Mouse (Mus musculus): ENCODE data around the gene Dgkg. TPM values are rescaled to one million over a fixed set of nuclear protein-coding genes. Genes with fewer than 3 reads are reported as not detected.

Dgkg gene
- polyA plus RNA-seq, 1 experiment from 2014 or later = 2.1 TPM

- Histone ChIP-seq H3K4me1 (ENCODE audit: control insufficient read depth, insufficient read depth, low read length) (peaks cover 16% of the 10 kb centered on the region), H3K4me2 (ENCODE audit: low read depth, low read length) (peak within 1 kb of the TSS; percentile 98), H3K9ac (ENCODE audit: low read length) (peak within 1 kb of the TSS; percentile 85), H3K36me3 (ENCODE audit: control insufficient read depth, insufficient read depth, low read length) (no peaks in the 10 kb centered on the region), H3K9me3 (replicated peaks; ENCODE audit: control insufficient read depth, low read length) (no peaks in the 10 kb centered on the region), H3K27me3 (ENCODE audit: control insufficient read depth, insufficient read depth, low read length) (peaks cover 7% of the 10 kb centered on the region), H3K27ac (ENCODE audit: low read length) (peak within 1 kb of the TSS; percentile 87), H3K4me3 (replicated peaks; ENCODE audit: low read length) (peak within 1 kb of the TSS; percentile 82)
- peak; percentile 97 for ATAC-seq (ENCODE audit: insufficient read depth, low FRiP score)
- under 1% methylated on average over 61 of the region's 63 CpGs for WGBS
Measured at GRCm38 (mm10) chr16:22439499-22440177, 217.4 kb downstream of the Dgkg start, which contains the start of gene Etv5. Gene Etv5 (minus strand): TSS chr16:22439719.

GRCm38 (mm10) chr16:22438441-22439373, 218.3 kb downstream of the Dgkg start:
- ATAC-seq (ENCODE audit: insufficient read depth, low FRiP score) = peak; percentile 11
- H3K9ac ChIP-seq (ENCODE audit: low read length) = peak overlapping the region; percentile 85
- H3K27ac ChIP-seq (ENCODE audit: low read length) = peak overlapping the region; percentile 60
- peaks cover 7% of the 10 kb centered on the region for H3K27me3 ChIP-seq (ENCODE audit: control insufficient read depth, insufficient read depth, low read length)
- under 1% methylated on average over 59 of the region's 59 CpGs for WGBS
- peak overlapping the region; percentile 98 for H3K4me2 ChIP-seq (ENCODE audit: low read depth, low read length)
- H3K4me1 ChIP-seq (ENCODE audit: control insufficient read depth, insufficient read depth, low read length) = peaks cover 22% of the 10 kb centered on the region
- peak overlapping the region; percentile 82 for H3K4me3 ChIP-seq (replicated peaks; ENCODE audit: low read length)
- no peaks in the 10 kb centered on the region for H3K9me3 ChIP-seq (replicated peaks; ENCODE audit: control insufficient read depth, low read length)
- no peaks in the 10 kb centered on the region for H3K36me3 ChIP-seq (ENCODE audit: control insufficient read depth, insufficient read depth, low read length)

GRCm38 (mm10) chr16:22436106-22436505, 220.9 kb downstream of the Dgkg start:
- no peak overlapping the region for H3K27ac ChIP-seq (ENCODE audit: low read length)
- H3K4me1 ChIP-seq (ENCODE audit: control insufficient read depth, insufficient read depth, low read length) = peaks cover 19% of the 10 kb centered on the region
- H3K9me3 ChIP-seq (replicated peaks; ENCODE audit: control insufficient read depth, low read length) = no peaks in the 10 kb centered on the region
- peaks cover 3% of the 10 kb centered on the region; the same call in 1 of the 2 replicates for H3K27me3 ChIP-seq (ENCODE audit: control insufficient read depth, insufficient read depth, low read length)
- no peak overlapping the region for H3K4me2 ChIP-seq (ENCODE audit: low read depth, low read length)
- no peak for ATAC-seq (ENCODE audit: insufficient read depth, low FRiP score)
- H3K36me3 ChIP-seq (ENCODE audit: control insufficient read depth, insufficient read depth, low read length) = no peaks in the 10 kb centered on the region
- H3K9ac ChIP-seq (ENCODE audit: low read length) = no peak overlapping the region
- no peak overlapping the region for H3K4me3 ChIP-seq (replicated peaks; ENCODE audit: low read length)
- 64% methylated on average over 6 of the region's 6 CpGs for WGBS

GRCm38 (mm10) chr16:22434530-22434929, 222.5 kb downstream of the Dgkg start:
- H3K9me3 ChIP-seq (replicated peaks; ENCODE audit: control insufficient read depth, low read length) = no peaks in the 10 kb centered on the region
- H3K4me2 ChIP-seq (ENCODE audit: low read depth, low read length) = no peak overlapping the region
- H3K27me3 ChIP-seq (ENCODE audit: control insufficient read depth, insufficient read depth, low read length) = no peaks in the 10 kb centered on the region
- no peak for ATAC-seq (ENCODE audit: insufficient read depth, low FRiP score)
- no peak overlapping the region for H3K4me3 ChIP-seq (replicated peaks; ENCODE audit: low read length)
- peaks cover 13% of the 10 kb centered on the region for H3K4me1 ChIP-seq (ENCODE audit: control insufficient read depth, insufficient read depth, low read length)
- WGBS = 64% methylated on average over 5 of the region's 5 CpGs
- H3K36me3 ChIP-seq (ENCODE audit: control insufficient read depth, insufficient read depth, low read length) = no peaks in the 10 kb centered on the region
- H3K27ac ChIP-seq (ENCODE audit: low read length) = no peak overlapping the region
- no peak overlapping the region for H3K9ac ChIP-seq (ENCODE audit: low read length)

- Histone ChIP-seq H3K9me3 (replicated peaks; ENCODE audit: control insufficient read depth, low read length) (no peaks in the 10 kb centered on the region), H3K4me1 (ENCODE audit: control insufficient read depth, insufficient read depth, low read length) (peaks cover 18% of the 10 kb centered on the region), H3K4me3 (replicated peaks; ENCODE audit: low read length) (no peak overlapping the region), H3K27ac (ENCODE audit: low read length) (0 out of 2 replicates have a peak overlapping the region, but pooled peaks have one; percentile 23), H3K27me3 (ENCODE audit: control insufficient read depth, insufficient read depth, low read length) (no peaks in the 10 kb centered on the region), H3K4me2 (ENCODE audit: low read depth, low read length) (no peak overlapping the region), H3K36me3 (ENCODE audit: control insufficient read depth, insufficient read depth, low read length) (no peaks in the 10 kb centered on the region), H3K9ac (ENCODE audit: low read length) (no peak overlapping the region)
- no peak for ATAC-seq (ENCODE audit: insufficient read depth, low FRiP score)
- WGBS = 24% methylated on average over 12 of the region's 12 CpGs
Measured at GRCm38 (mm10) chr16:22433944-22434343, 223.1 kb downstream of the Dgkg start.

- 85% methylated on average over 12 of the region's 12 CpGs for WGBS
- Histone ChIP-seq H3K9me3 (replicated peaks; ENCODE audit: control insufficient read depth, low read length) (no peaks in the 10 kb centered on the region), H3K27me3 (ENCODE audit: control insufficient read depth, insufficient read depth, low read length) (no peaks in the 10 kb centered on the region), H3K9ac (ENCODE audit: low read length) (no peak overlapping the region), H3K36me3 (ENCODE audit: control insufficient read depth, insufficient read depth, low read length) (no peaks in the 10 kb centered on the region), H3K4me1 (ENCODE audit: control insufficient read depth, insufficient read depth, low read length) (peaks cover 15% of the 10 kb centered on the region), H3K4me2 (ENCODE audit: low read depth, low read length) (no peak overlapping the region), H3K4me3 (replicated peaks; ENCODE audit: low read length) (no peak overlapping the region), H3K27ac (ENCODE audit: low read length) (no peak overlapping the region)
- no peak for ATAC-seq (ENCODE audit: insufficient read depth, low FRiP score)
Measured at GRCm38 (mm10) chr16:22431773-22432172, 225.2 kb downstream of the Dgkg start.

- Histone ChIP-seq H3K9me3 (replicated peaks; ENCODE audit: control insufficient read depth, low read length) (no peaks in the 10 kb centered on the region), H3K27me3 (ENCODE audit: control insufficient read depth, insufficient read depth, low read length) (no peaks in the 10 kb centered on the region), H3K4me3 (replicated peaks; ENCODE audit: low read length) (no peak overlapping the region), H3K4me2 (ENCODE audit: low read depth, low read length) (no peak overlapping the region), H3K4me1 (ENCODE audit: control insufficient read depth, insufficient read depth, low read length) (peaks cover 15% of the 10 kb centered on the region), H3K27ac (ENCODE audit: low read length) (no peak overlapping the region), H3K36me3 (ENCODE audit: control insufficient read depth, insufficient read depth, low read length) (no peaks in the 10 kb centered on the region), H3K9ac (ENCODE audit: low read length) (no peak overlapping the region)
- no peak for ATAC-seq (ENCODE audit: insufficient read depth, low FRiP score)
- 80% methylated on average over 2 of the region's 2 CpGs for WGBS
Measured at GRCm38 (mm10) chr16:22431335-22431734, 225.7 kb downstream of the Dgkg start.

- Histone ChIP-seq H3K4me1 (ENCODE audit: control insufficient read depth, insufficient read depth, low read length) (peaks cover 15% of the 10 kb centered on the region), H3K4me2 (ENCODE audit: low read depth, low read length) (no peak overlapping the region), H3K4me3 (replicated peaks; ENCODE audit: low read length) (no peak overlapping the region), H3K27ac (ENCODE audit: low read length) (no peak overlapping the region), H3K9me3 (replicated peaks; ENCODE audit: control insufficient read depth, low read length) (no peaks in the 10 kb centered on the region), H3K9ac (ENCODE audit: low read length) (no peak overlapping the region), H3K36me3 (ENCODE audit: control insufficient read depth, insufficient read depth, low read length) (no peaks in the 10 kb centered on the region), H3K27me3 (ENCODE audit: control insufficient read depth, insufficient read depth, low read length) (no peaks in the 10 kb centered on the region)
- 64% methylated on average over 16 of the region's 16 CpGs for WGBS
- no peak for ATAC-seq (ENCODE audit: insufficient read depth, low FRiP score)
Measured at GRCm38 (mm10) chr16:22430211-22430951, 226.6 kb downstream of the Dgkg start.
